Mouse (Mus musculus) frontal cortex, postnatal 25 days (tissue): ENCODE measurements around the gene Pcp4.

Experiments
- DNase-seq, 2 experiments: peaks; one replicate each; pipeline ENCODE4 v3.0.0; 2022; ENCODE audit warnings: low spot score in 2 of 2

Gene Pcp4

GRCm38 (mm10) chr16:96487007-96487684 is 19.7 kb downstream of the Pcp4 start:
- DNase-seq = no peak

- no peak for DNase-seq
These were observed 20.6 kb downstream of the Pcp4 start for GRCm38 (mm10) chr16:96488038-96488437.

DNA sequence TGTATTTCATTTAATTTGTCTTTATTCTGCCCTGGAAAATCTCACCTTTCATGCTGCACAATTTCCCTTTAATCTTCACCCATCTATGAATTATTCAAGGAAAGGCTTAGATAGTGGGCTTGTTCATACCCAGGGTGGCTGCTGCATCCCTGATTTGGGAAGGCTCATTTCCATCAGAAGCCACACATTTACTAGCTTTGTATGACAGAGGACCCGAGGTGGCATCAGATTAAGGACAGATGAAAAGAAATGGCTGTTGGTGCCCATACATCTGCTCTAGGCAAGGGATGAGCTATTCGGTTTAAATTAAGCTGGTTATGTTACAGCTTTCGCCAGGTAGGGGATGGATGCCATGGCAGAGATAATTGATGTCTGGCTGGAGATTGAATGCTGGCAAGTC is 24.1 kb downstream of the Pcp4 start:
- DNase-seq = no peak

GRCm38 (mm10) chr16:96494079-96494478 is 26.7 kb downstream of the Pcp4 start:
- no peak for DNase-seq

DNA sequence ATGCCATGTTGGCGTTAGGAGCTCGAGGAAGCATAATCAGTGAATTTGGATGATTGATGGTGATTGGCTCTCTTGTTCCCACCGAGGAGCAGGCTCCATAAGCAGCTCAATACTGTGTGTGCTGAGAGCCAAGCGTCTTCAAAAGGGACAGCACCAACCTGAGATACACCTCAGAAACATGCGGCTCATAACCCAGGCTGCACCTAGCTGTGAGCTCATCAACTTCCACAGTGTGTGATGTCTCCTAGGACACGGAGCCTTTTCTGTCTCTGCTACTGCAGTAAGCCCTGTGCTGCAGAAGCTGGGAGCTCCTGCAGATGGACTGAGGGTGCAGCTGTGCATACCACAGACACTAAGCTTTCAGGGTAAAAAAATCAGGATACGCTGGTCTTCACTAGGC is 31.5 kb downstream of the Pcp4 start:
- no peak for DNase-seq

- DNase-seq = no peak
These were observed 33.8 kb downstream of the Pcp4 start for GRCm38 (mm10) chr16:96501241-96501640.

DNA sequence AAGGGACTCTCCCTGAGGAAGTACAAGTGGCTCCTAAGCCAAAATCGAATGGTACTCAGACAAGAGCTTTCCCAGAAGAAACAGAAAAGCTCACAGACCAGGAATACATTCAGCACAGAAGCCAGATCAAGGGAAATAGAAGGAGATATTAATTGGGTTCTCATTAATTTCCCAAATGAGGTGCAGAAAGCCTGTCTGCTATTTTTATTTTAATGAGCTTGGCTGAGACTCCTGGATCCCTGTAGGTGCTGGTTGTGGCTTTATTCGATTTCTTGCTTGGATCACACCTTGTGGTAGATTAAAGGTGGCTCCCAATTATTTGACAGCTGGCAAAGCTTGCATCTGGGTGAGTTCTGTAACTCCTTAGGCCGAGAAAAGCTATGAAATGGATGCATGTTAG is 35.2 kb downstream of the Pcp4 start:
- no peak for DNase-seq

GRCm38 (mm10) chr16:96514466-96514865 is 47.1 kb downstream of the Pcp4 start:
- DNase-seq = no peak

- no peak for DNase-seq
These were observed 60.1 kb downstream of the Pcp4 start for GRCm38 (mm10) chr16:96527476-96527875.

DNA sequence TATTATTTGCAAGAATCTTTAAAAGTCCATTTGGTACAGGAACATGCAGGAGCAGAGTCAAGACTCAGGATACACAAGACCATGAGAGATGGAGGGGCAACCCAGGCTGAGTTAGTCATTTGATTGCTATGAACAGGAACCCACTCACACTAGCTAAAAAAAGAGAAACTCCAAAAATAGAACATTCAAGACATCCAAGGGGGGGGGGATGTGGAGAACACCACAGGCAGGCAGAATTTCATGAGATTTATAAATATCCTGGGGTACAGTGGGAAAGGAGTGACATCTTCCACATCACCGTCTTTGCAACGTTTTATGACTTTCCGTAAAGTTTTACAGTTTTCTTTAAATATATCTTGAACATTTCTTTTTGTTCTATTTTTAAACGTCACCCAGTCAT is 61.1 kb downstream of the Pcp4 start:
- no peak for DNase-seq

GRCm38 (mm10) chr16:96529896-96530568 is 62.6 kb downstream of the Pcp4 start:
- DNase-seq = no peak

- DNase-seq = no peak
These were observed 63.1 kb downstream of the Pcp4 start for GRCm38 (mm10) chr16:96530569-96530898.

GRCm38 (mm10) chr16:96531029-96531428 is 63.6 kb downstream of the Pcp4 start:
- no peak for DNase-seq

- no peak for DNase-seq
These were observed 66.3 kb downstream of the Pcp4 start for GRCm38 (mm10) chr16:96533710-96534109.

DNA sequence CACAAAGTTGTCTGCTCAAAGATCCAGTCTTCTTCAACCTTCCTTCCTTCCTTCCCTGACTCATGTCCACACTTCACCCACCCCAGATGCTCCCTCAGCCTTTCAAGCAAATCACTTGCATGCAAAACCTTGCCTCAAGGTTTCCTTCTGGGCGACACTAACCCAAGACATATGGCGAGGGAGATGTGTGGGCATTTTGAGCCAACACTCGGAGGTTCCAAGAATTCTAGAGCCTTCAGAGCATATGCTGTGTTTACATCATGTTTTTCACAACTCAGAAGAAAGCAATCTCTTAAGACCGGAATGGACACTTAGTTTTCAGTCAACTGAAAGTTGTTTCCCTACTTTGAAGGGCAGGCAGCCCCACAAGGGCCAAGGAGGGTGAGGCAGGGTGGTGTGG is 67.9 kb downstream of the Pcp4 start:
- DNase-seq = no peak

GRCm38 (mm10) chr16:96536426-96536825 is 69.0 kb downstream of the Pcp4 start:
- no peak for DNase-seq

- DNase-seq = no peak
These were observed 71.7 kb downstream of the Pcp4 start for GRCm38 (mm10) chr16:96539091-96539490.

DNA sequence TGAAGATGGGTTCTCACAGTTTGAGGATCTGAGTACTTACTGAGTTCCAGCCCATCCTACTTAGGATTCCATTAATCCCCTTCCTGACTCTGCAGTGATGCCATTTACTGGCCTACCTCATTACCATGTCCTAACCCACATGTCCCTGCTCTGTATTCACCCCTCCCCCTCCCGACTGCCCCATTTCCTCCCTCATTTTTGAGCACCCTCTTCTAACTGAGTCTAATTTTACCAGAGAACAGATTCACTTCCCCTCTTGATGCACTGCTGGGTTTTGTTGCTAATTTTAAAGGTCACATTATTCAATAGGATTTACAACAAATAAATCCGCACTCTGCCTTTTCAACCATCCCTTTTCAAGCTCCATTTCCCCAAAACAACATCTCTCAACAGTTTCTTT is 73.7 kb downstream of the Pcp4 start:
- no peak for DNase-seq

DNA sequence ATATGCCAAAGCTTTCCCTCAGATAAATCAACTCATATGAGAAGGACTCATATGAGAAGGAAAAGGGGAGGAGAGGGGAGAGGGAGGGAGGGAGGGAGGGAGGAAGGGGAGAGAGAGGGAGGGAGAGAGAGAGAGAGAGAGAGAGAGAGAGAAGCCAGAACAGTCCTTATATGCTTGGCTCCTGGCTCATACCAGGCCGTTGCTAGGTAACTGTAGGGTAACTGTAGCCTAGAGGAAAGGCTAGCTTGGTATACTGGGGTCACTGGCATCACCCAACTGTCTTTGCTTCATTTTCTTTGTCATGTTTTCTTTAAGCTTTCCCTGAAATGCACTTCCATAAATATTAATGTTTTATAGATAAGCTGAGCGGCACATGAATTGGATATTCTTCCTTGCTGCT is 85.3 kb downstream of the Pcp4 start:
- DNase-seq = no peak

GRCm38 (mm10) chr16:96555412-96555811 is 88.0 kb downstream of the Pcp4 start:
- DNase-seq = no peak

DNA sequence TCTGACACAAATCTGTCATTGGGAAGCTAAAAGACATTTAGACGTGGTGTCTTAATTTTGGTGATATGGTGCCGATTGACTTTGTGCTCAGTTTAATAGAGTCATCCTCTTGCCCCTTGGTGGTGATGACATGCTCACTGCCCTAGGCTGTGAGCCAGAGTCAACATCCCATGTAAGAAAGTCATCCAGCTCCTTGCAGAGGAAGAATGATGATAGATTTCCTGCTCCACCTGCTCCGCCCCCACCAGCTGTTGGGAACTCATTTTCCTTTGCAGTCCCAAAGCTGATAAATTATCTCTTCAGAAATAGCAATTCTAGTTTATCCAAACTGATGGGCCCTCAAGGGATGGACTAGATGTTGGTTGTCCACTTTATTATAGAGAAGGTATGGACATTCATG is 89.2 kb downstream of the Pcp4 start:
- no peak for DNase-seq

DNA sequence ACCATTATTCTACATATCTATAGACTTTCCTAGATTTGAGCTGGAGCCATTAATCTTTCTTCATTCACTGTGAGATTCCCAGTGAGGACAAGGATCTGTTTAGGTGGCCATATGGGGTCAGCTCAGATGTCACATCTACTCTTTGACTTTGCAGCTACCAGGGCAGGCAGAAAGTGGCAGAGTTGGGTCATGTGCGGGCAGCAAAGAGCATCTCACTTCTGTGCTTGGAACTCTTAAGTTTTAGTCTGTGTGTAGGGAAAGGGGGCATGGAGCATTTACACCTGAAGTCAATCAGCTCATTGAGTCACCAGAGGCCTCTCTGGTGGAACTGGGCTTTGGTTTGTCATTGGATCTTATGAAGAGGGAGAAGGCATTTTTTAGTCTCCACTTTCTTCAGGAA is 90.9 kb downstream of the Pcp4 start:
- no peak for DNase-seq

DNA sequence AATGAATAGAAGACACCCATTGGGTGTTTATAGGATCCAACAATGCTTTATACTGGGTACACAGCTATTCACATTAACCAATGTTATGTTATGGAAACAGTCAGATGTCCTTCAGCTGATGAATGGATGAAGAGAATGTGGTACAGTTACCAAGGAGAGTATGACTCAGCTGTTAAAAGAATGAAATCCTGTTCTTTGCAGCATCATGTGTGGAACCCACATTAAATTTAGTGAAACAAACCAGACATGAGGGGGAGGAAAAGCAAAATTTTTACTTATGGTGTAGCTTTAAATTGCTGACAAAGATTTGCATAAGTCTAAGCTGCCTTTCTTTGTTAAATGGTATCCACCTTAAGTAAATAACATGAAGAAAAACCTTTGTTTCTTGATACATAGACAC is 92.4 kb downstream of the Pcp4 start:
- DNase-seq = no peak
